In the genomic region with DNA sequence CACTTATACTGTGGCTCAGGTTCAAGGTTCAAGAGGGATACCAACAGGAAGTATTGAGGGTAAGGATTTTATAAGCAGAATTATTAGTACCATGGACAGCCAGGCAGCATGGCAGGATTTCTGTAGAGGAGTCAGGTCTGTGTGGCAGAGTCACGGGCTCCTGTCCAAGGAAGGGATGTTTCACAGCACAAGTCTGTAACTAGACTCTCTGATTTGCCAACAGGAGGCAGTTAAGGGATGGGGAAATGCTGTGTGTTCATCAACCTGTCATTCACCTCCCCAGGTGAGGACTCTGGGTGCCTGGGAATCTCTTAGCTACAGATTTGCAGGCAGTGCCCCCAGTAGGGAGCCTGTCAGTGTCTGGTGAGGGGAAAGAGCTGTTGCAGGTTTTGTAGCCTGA, we compare ENCODE assay signal across 14 mouse cellular contexts.
DNase-seq lines count a peak whose midpoint lies in the region.
"Had no signal": no experiment of that assay in that cellular context is flagged by ENCODE, and none has a peak within 500 bp of the region (broad histone marks: within the 10 kb centered on the region; RNA-seq: fewer than 3 reads in every experiment).

No protein-coding gene starts in this region.

- peak; percentile 63 for DNase-seq in fat pad, adult 2 months (ENCODE audit: extremely low read depth, low read depth, low spot score)
- DNase-seq in gonadal fat pad, adult 2 months (ENCODE audit: low read depth), result peak; percentile 54
- DNase-seq in heart, adult 11 months, result no peak
- no peak for DNase-seq in ovary, postnatal 36 days (ENCODE audit: low spot score)
- DNase-seq: adrenal gland, adult 2 months; adrenal gland, adult 8-10 months; adrenal gland, postnatal 10 days; adrenal gland, postnatal 14 days; adrenal gland, postnatal 25 days; adrenal gland, postnatal 36 days; B cell, adult 2 months; cerebellum, adult 11 months; cerebellum, adult 11-12 months; cerebellum, adult 18-20 months had no signal

Comparison
In these comparisons a context has a peak if more than half of its experiments do, and no peak if none do; other contexts are left out.
1. DNase-seq: peak in fat pad, adult 2 months (single experiment) and gonadal fat pad, adult 2 months (single experiment); none in heart, adult 11 months (single experiment) and ovary, postnatal 36 days (single experiment).